16 mouse cellular contexts compared by ENCODE assay signal in the genomic region with DNA sequence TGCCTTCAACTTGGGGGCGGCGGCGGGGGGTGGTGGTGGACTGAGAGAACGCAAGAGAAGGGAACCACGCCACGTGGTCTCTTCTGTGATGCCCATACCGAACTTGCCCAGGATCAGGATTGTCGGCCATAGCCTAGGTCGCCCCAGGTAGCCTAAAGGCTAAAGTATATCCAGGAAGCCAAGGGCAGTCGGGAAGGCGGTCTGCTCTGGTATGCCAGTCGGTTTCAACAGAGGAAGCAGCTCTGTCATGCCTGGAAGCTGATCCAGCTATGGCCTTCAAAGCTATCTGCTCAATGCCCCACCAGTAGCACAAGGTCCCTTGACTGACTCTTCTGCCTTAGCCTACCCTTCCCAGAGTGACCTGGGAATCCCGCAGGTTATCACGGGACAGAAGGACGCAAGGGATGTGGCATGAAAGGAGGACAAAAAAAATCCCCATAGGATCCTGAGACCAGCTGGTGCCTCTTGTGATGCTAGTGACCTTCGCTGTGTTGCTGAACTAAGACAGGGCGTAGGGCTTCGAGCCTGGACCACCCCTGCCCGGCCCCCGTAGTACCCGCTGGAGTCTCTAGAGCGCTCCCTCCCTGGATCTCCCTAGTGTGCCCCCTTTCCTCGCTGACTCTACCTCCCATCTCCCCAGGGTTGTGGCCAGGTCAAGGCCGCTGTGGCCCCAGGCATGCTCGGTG. TPM values are rescaled to one million over a fixed set of nuclear protein-coding genes. Genes with fewer than 3 reads are reported as not detected.
DNase-seq lines count a peak whose midpoint lies in the region; ATAC-seq lines count a peak whose summit lies in the region.
"Had no signal": no experiment of that assay in that cellular context is flagged by ENCODE, and none has a peak within 500 bp of the region (broad histone marks: within the 10 kb centered on the region; RNA-seq: fewer than 3 reads in every experiment).

No protein-coding gene starts in this region.

- H3K4me2 ChIP-seq in hindbrain, embryonic 13.5 days = no peak overlapping the region
- H3K4me2 ChIP-seq in midbrain, embryonic 12.5 days (replicated peaks) = peak overlapping the region; percentile 26
- H3K4me2 ChIP-seq in midbrain, embryonic 15.5 days = no peak overlapping the region
- peak overlapping the region; percentile 90 for H3K4me2 ChIP-seq in intestine, embryonic 15.5 days (replicated peaks)
- H3K4me2 ChIP-seq in stomach, embryonic 15.5 days = peak overlapping the region; percentile 41
- H3K4me2 ChIP-seq: embryonic facial prominence, embryonic 13.5 days had no signal

- H3K27me3 ChIP-seq in hindbrain, embryonic 13.5 days = peaks cover 100% of the 10 kb centered on the region
- H3K27me3 ChIP-seq in hindbrain, embryonic 10.5 days (ENCODE audit: insufficient read depth, poor library complexity, severe bottlenecking) = peaks cover 100% of the 10 kb centered on the region
- peaks cover 97% of the 10 kb centered on the region for H3K27me3 ChIP-seq in midbrain, embryonic 12.5 days
- H3K27me3 ChIP-seq in midbrain, embryonic 15.5 days (replicated peaks) = peaks cover 91% of the 10 kb centered on the region
- peaks cover 75% of the 10 kb centered on the region for H3K27me3 ChIP-seq in intestine, embryonic 15.5 days (replicated peaks)
- peaks cover 82% of the 10 kb centered on the region for H3K27me3 ChIP-seq in stomach, embryonic 15.5 days (replicated peaks)

- no peak overlapping the region for H3K27ac ChIP-seq in hindbrain, embryonic 13.5 days
- no peak overlapping the region for H3K27ac ChIP-seq in hindbrain, embryonic 10.5 days
- H3K27ac ChIP-seq in midbrain, embryonic 12.5 days (replicated peaks) = no peak overlapping the region
- no peak overlapping the region for H3K27ac ChIP-seq in midbrain, embryonic 15.5 days
- H3K27ac ChIP-seq in intestine, embryonic 15.5 days = peak overlapping the region; percentile 54; the same call in 1 of the 2 replicates
- H3K27ac ChIP-seq in stomach, embryonic 15.5 days = peak overlapping the region; percentile 65
- H3K27ac ChIP-seq: embryonic facial prominence, embryonic 13.5 days; liver, embryonic 14.5 days had no signal

- peak; percentile 17; the same call in 1 of the 2 replicates for ATAC-seq in hindbrain, embryonic 13.5 days (ENCODE audit: low FRiP score)
- ATAC-seq in midbrain, embryonic 12.5 days (ENCODE audit: low FRiP score, low read depth) = no peak
- no peak for ATAC-seq in midbrain, embryonic 15.5 days (replicated peaks)
- no peak for ATAC-seq in intestine, embryonic 15.5 days
- ATAC-seq in stomach, embryonic 15.5 days (ENCODE audit: insufficient read depth, low FRiP score, low read depth) = no peak
- no peak for ATAC-seq in monocyte, adult 5-6 weeks (replicated peaks; ENCODE audit: insufficient number of reproducible peaks, low FRiP score, low TSS enrichment, poor library complexity, severe bottlenecking)
- ATAC-seq: forebrain, embryonic 16.5 days had no signal

- no peak for DNase-seq in hindbrain, embryonic 10.5 days (ENCODE audit: low spot score)
- no peak for DNase-seq in frontal cortex, adult 2 months (ENCODE audit: extremely low spot score in 1 of 2, low spot score in 1 of 2)
- DNase-seq: cerebellum, adult 11-12 months; gastrocnemius, postnatal 25 days; thymus, postnatal 14 days had no signal

- WGBS in hindbrain, embryonic 13.5 days = 1% methylated on average over 25 of the region's 25 CpGs
- 1% methylated on average over 25 of the region's 25 CpGs for WGBS in hindbrain, embryonic 10.5 days
- 3% methylated on average over 25 of the region's 25 CpGs for WGBS in midbrain, embryonic 12.5 days
- WGBS in midbrain, embryonic 15.5 days = 3% methylated on average over 25 of the region's 25 CpGs
- 6% methylated on average over 25 of the region's 25 CpGs for WGBS in intestine, embryonic 15.5 days
- WGBS in stomach, embryonic 15.5 days = 3% methylated on average over 25 of the region's 25 CpGs

- no peak overlapping the region for H3K9ac ChIP-seq in hindbrain, embryonic 13.5 days
- H3K9ac ChIP-seq in midbrain, embryonic 12.5 days (replicated peaks) = no peak overlapping the region
- no peak overlapping the region for H3K9ac ChIP-seq in midbrain, embryonic 15.5 days
- no peak overlapping the region for H3K9ac ChIP-seq in intestine, embryonic 15.5 days
- no peak overlapping the region for H3K9ac ChIP-seq in stomach, embryonic 15.5 days
- H3K9ac ChIP-seq: embryonic facial prominence, embryonic 13.5 days; liver, embryonic 14.5 days had no signal

- H3K36me3 ChIP-seq in hindbrain, embryonic 13.5 days = no peaks in the 10 kb centered on the region
- H3K36me3 ChIP-seq in hindbrain, embryonic 10.5 days = no peaks in the 10 kb centered on the region
- no peaks in the 10 kb centered on the region for H3K36me3 ChIP-seq in midbrain, embryonic 12.5 days
- no peaks in the 10 kb centered on the region for H3K36me3 ChIP-seq in midbrain, embryonic 15.5 days (replicated peaks)
- no peaks in the 10 kb centered on the region for H3K36me3 ChIP-seq in intestine, embryonic 15.5 days
- no peaks in the 10 kb centered on the region for H3K36me3 ChIP-seq in stomach, embryonic 15.5 days
- H3K36me3 ChIP-seq: embryonic facial prominence, embryonic 13.5 days had no signal

- no peak overlapping the region for H3K4me3 ChIP-seq in hindbrain, embryonic 13.5 days
- H3K4me3 ChIP-seq in hindbrain, embryonic 10.5 days = no peak overlapping the region
- H3K4me3 ChIP-seq in midbrain, embryonic 12.5 days = peak overlapping the region; percentile 17
- H3K4me3 ChIP-seq in midbrain, embryonic 15.5 days = no peak overlapping the region
- 0 out of 2 replicates have a peak overlapping the region, but pooled peaks have one; percentile 23 for H3K4me3 ChIP-seq in intestine, embryonic 15.5 days (replicated peaks)
- H3K4me3 ChIP-seq in stomach, embryonic 15.5 days (replicated peaks) = peak overlapping the region; percentile 53; the same call in 1 of the 2 replicates
- H3K4me3 ChIP-seq: embryonic facial prominence, embryonic 13.5 days; myocyte had no signal

- peaks cover 12% of the 10 kb centered on the region for H3K4me1 ChIP-seq in hindbrain, embryonic 13.5 days (replicated peaks)
- peaks cover 46% of the 10 kb centered on the region for H3K4me1 ChIP-seq in hindbrain, embryonic 10.5 days (replicated peaks)
- H3K4me1 ChIP-seq in midbrain, embryonic 12.5 days = peaks cover 19% of the 10 kb centered on the region
- peaks cover 18% of the 10 kb centered on the region for H3K4me1 ChIP-seq in midbrain, embryonic 15.5 days
- H3K4me1 ChIP-seq in intestine, embryonic 15.5 days (replicated peaks) = peaks cover 12% of the 10 kb centered on the region
- peaks cover 14% of the 10 kb centered on the region; the same call in 1 of the 2 replicates for H3K4me1 ChIP-seq in stomach, embryonic 15.5 days

- no peaks in the 10 kb centered on the region for H3K9me3 ChIP-seq in hindbrain, embryonic 13.5 days
- no peaks in the 10 kb centered on the region for H3K9me3 ChIP-seq in hindbrain, embryonic 10.5 days
- no peaks in the 10 kb centered on the region for H3K9me3 ChIP-seq in midbrain, embryonic 12.5 days
- no peaks in the 10 kb centered on the region for H3K9me3 ChIP-seq in midbrain, embryonic 15.5 days
- H3K9me3 ChIP-seq in intestine, embryonic 15.5 days = no peaks in the 10 kb centered on the region
- no peaks in the 10 kb centered on the region for H3K9me3 ChIP-seq in stomach, embryonic 15.5 days
- H3K9me3 ChIP-seq: embryonic facial prominence, embryonic 13.5 days had no signal

RNA-seq across cellular contexts. Expression of gene Foxa1, which starts 2.4 kb away (rescaled TPM):
- 0.43 and 1.1 TPM in 2 replicates for polyA plus RNA-seq in hindbrain, embryonic 13.5 days (2015; fragmentation: Nextera tagmentation; extraction: Ambion mirVana)
- polyA plus RNA-seq in hindbrain, embryonic 10.5 days (2016; fragmentation: Nextera tagmentation; extraction: Ambion mirVana) = 1.2 and 1.6 TPM in 2 replicates
- 3.8 and 4.2 TPM in 2 replicates for polyA plus RNA-seq in midbrain, embryonic 12.5 days (2016; fragmentation: Nextera tagmentation; extraction: Ambion mirVana)
- 4.2 and 4.3 TPM in 2 replicates for polyA plus RNA-seq in midbrain, embryonic 15.5 days (2015; fragmentation: Nextera tagmentation; extraction: Ambion mirVana)
- 6.4 and 8.9 TPM in 2 replicates for polyA plus RNA-seq in intestine, embryonic 15.5 days (2015; fragmentation: Nextera tagmentation; extraction: Ambion mirVana)
- 23.2 and 27.1 TPM in 2 replicates for polyA plus RNA-seq in stomach, embryonic 15.5 days (2015; fragmentation: Nextera tagmentation; extraction: Ambion mirVana)
- total RNA-seq in monocyte, adult 5-6 weeks (2017) = not detected in 3 replicates
- not detected in 2 replicates for polyA plus RNA-seq in frontal cortex, adult 2 months (2012; rRNA removed)
- total RNA-seq: gastrocnemius, postnatal 25 days; left cerebral cortex, adult 18-20 months had no signal
- polyA plus RNA-seq: myocyte had no signal

RNA-seq across cellular contexts. Expression of gene Ttc6, which starts 14.8 kb away (rescaled TPM):
- polyA plus RNA-seq in hindbrain, embryonic 13.5 days (2015; fragmentation: Nextera tagmentation; extraction: Ambion mirVana) = 0.75 and 1.2 TPM in 2 replicates
- polyA plus RNA-seq in hindbrain, embryonic 10.5 days (2016; fragmentation: Nextera tagmentation; extraction: Ambion mirVana) = 0.58 and 0.59 TPM in 2 replicates
- polyA plus RNA-seq in midbrain, embryonic 12.5 days (2016; fragmentation: Nextera tagmentation; extraction: Ambion mirVana) = 2.0 and 3.6 TPM in 2 replicates
- 0.97 and 1.6 TPM in 2 replicates for polyA plus RNA-seq in midbrain, embryonic 15.5 days (2015; fragmentation: Nextera tagmentation; extraction: Ambion mirVana)
- polyA plus RNA-seq in intestine, embryonic 15.5 days (2015; fragmentation: Nextera tagmentation; extraction: Ambion mirVana) = 0.71 and 0.92 TPM in 2 replicates
- 3.8 and 4.2 TPM in 2 replicates for polyA plus RNA-seq in stomach, embryonic 15.5 days (2015; fragmentation: Nextera tagmentation; extraction: Ambion mirVana)
- total RNA-seq in monocyte, adult 5-6 weeks (2017) = 0.19 TPM in 1 of 3 replicates, not detected in the others
- 0.02 and 0.06 TPM in 2 replicates for polyA plus RNA-seq in frontal cortex, adult 2 months (2012; rRNA removed)
- total RNA-seq: gastrocnemius, postnatal 25 days had no signal
- polyA plus RNA-seq: myocyte had no signal

Comparison
In these comparisons a context has a peak if more than half of its experiments do, and no peak if none do; other contexts are left out.
1. H3K4me2 ChIP-seq: peak in midbrain, embryonic 12.5 days (single experiment), intestine, embryonic 15.5 days (single experiment) and stomach, embryonic 15.5 days (single experiment); none in hindbrain, embryonic 13.5 days (single experiment) and midbrain, embryonic 15.5 days (single experiment).
2. H3K4me3 ChIP-seq: peak in midbrain, embryonic 12.5 days (single experiment), intestine, embryonic 15.5 days (single experiment) and stomach, embryonic 15.5 days (single experiment); none in hindbrain, embryonic 13.5 days (single experiment), hindbrain, embryonic 10.5 days (single experiment) and midbrain, embryonic 15.5 days (single experiment).
3. H3K27ac ChIP-seq: peak in intestine, embryonic 15.5 days (single experiment) and stomach, embryonic 15.5 days (single experiment); none in hindbrain, embryonic 13.5 days (single experiment), hindbrain, embryonic 10.5 days (single experiment), midbrain, embryonic 12.5 days (single experiment) and midbrain, embryonic 15.5 days (single experiment).